Mouse (Mus musculus) bone marrow, adult 2 months (tissue): ENCODE data around the gene Olfr813.
"Not testable (repeated sequence)": the region's sequence is repeated elsewhere in the genome, so short reads cannot be mapped to it uniquely, and the experiment has no call there.

Experiments
- CTCF ChIP-seq: fragments of 200-500 bp; IDR thresholded peaks from 2 replicates; pipeline ENCODE4 v1.5.1; 2011; ENCODE audit warnings: low read length, control low read depth; ENCODE audit not compliant: control insufficient read depth, insufficient read depth
- POLR2A ChIP-seq: fragments of 200-500 bp; IDR thresholded peaks from 2 replicates; pipeline ENCODE4 v1.6.1; 2011; ENCODE audit warnings: low read depth, mild to moderate bottlenecking, control low read depth, low read length, borderline replicate concordance; ENCODE audit not compliant: control insufficient read depth

DNA sequence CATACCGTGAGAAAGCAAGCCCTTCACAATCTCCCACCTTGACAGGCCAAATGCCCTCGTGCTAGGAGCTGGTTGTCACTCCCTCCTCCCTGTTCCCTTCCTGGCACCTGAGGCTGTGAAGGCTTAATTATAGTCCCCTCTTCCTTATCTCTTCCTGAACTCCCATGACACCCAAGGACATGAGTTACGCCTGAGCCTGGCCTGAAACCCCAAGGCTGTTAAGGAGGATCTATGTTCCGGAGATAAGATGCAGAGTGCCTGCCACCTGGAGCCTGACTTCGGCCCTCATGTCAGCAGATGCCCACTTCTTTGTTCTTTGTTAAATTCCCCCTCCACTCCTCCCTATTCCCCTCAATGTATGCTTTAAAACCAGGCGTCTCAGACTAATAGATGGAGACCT, 30.3 kb downstream of the Olfr813 start:
- not testable (repeated sequence) for TF ChIP-seq CTCF, POLR2A
